Comparison of ENCODE assay signal across 9 mouse cellular contexts in genomic region chr5:29479198-29479593, GRCm38 (mm10). TPM values are rescaled to one million over a fixed set of nuclear protein-coding genes. Genes with fewer than 3 reads are reported as not detected.
A peak's percentile ranks its signal among the peaks of the same experiment; 100 is the strongest.
DNase-seq lines count a peak whose midpoint lies in the region; ATAC-seq lines count a peak whose summit lies in the region.
"Had no signal": no experiment of that assay in that cellular context is flagged by ENCODE, and none has a peak within 500 bp of the region (broad histone marks: within the 10 kb centered on the region; RNA-seq: fewer than 3 reads in every experiment).

No protein-coding gene starts in this region.

- H3K27me3 ChIP-seq in forebrain, embryonic 11.5 days (ENCODE audit: control insufficient read depth, insufficient read depth, low read length): peaks cover 98% of the 10 kb centered on the region
- peaks cover 99% of the 10 kb centered on the region for H3K27me3 ChIP-seq in forebrain, embryonic 15.5 days
- peaks cover 100% of the 10 kb centered on the region for H3K27me3 ChIP-seq in lung, embryonic 15.5 days
- peaks cover 53% of the 10 kb centered on the region for H3K27me3 ChIP-seq in stomach, embryonic 14.5 days (ENCODE audit: control insufficient read depth, insufficient read depth, low read length)

- no peak overlapping the region for H3K4me3 ChIP-seq in forebrain, embryonic 11.5 days (ENCODE audit: low read depth, low read length)
- no peak overlapping the region for H3K4me3 ChIP-seq in forebrain, embryonic 15.5 days
- peak overlapping the region; percentile 35; the same call in 1 of the 2 replicates for H3K4me3 ChIP-seq in lung, embryonic 15.5 days
- peak overlapping the region; percentile 49 for H3K4me3 ChIP-seq in stomach, embryonic 14.5 days (ENCODE audit: low read depth, low read length)

- no peak for ATAC-seq in forebrain, embryonic 11.5 days (replicated peaks; ENCODE audit: low FRiP score)
- no peak for ATAC-seq in forebrain, embryonic 15.5 days (replicated peaks)
- no peak for ATAC-seq in lung, embryonic 15.5 days (ENCODE audit: borderline replicate concordance, extremely low read depth, low FRiP score, low TSS enrichment)
- no peak; the same call in 1 of the 2 replicates for ATAC-seq in stomach, embryonic 14.5 days (ENCODE audit: insufficient number of reproducible peaks, insufficient read depth, low FRiP score, low read depth)

- intact Hi-C loops in heart, postnatal 10 days (cut with DNase I): loop anchor here (5.0 kb wide), 1 partner anchor 92 kb away; no protein-coding TSS in a partner anchor

- H3K4me2 ChIP-seq in forebrain, embryonic 11.5 days (ENCODE audit: low read depth, low read length, severe bottlenecking): no peak overlapping the region
- H3K4me2 ChIP-seq in forebrain, embryonic 15.5 days (replicated peaks): no peak overlapping the region
- H3K4me2 ChIP-seq in lung, embryonic 15.5 days: peak overlapping the region; percentile 57; the same call in 1 of the 2 replicates
- H3K4me2 ChIP-seq in stomach, embryonic 14.5 days (replicated peaks; ENCODE audit: low read depth, low read length): peak overlapping the region; percentile 53

- DNase-seq in forebrain, embryonic 11.5 days (ENCODE audit: low spot score): peak; percentile 69
- peak; percentile 66 for DNase-seq in ES-CJ7 (ENCODE audit: low read depth, low spot score)
- DNase-seq in heart, postnatal 10 days: peak; percentile 47 to 55
- DNase-seq in left cerebral cortex, adult 18-20 months (ENCODE audit: low spot score in 2 of 2): no peak
- no peak for DNase-seq in layer of hippocampus, postnatal 25 days (ENCODE audit: extremely low spot score in 1 of 2, low spot score in 1 of 2)

- H3K36me3 ChIP-seq in forebrain, embryonic 11.5 days (ENCODE audit: control insufficient read depth, insufficient read depth, low read length): no peaks in the 10 kb centered on the region
- no peaks in the 10 kb centered on the region for H3K36me3 ChIP-seq in forebrain, embryonic 15.5 days
- H3K36me3 ChIP-seq in lung, embryonic 15.5 days: no peaks in the 10 kb centered on the region
- no peaks in the 10 kb centered on the region for H3K36me3 ChIP-seq in stomach, embryonic 14.5 days (ENCODE audit: control insufficient read depth, insufficient read depth, low read length)

- no peak overlapping the region for H3K27ac ChIP-seq in forebrain, embryonic 11.5 days (ENCODE audit: low read depth, low read length)
- H3K27ac ChIP-seq in forebrain, embryonic 15.5 days (replicated peaks): no peak overlapping the region
- no peak overlapping the region for H3K27ac ChIP-seq in lung, embryonic 15.5 days
- H3K27ac ChIP-seq in stomach, embryonic 14.5 days (ENCODE audit: low read length): no peak overlapping the region

- WGBS in forebrain, embryonic 11.5 days: 0% methylated on average over 14 of the region's 14 CpGs
- WGBS in forebrain, embryonic 15.5 days: under 1% methylated on average over 14 of the region's 14 CpGs
- 2% methylated on average over 14 of the region's 14 CpGs for WGBS in lung, embryonic 15.5 days
- WGBS in stomach, embryonic 14.5 days: 1% methylated on average over 14 of the region's 14 CpGs

- H3K9me3 ChIP-seq in forebrain, embryonic 11.5 days (ENCODE audit: control insufficient read depth, low read length): no peaks in the 10 kb centered on the region
- H3K9me3 ChIP-seq in forebrain, embryonic 15.5 days: no peaks in the 10 kb centered on the region
- no peaks in the 10 kb centered on the region for H3K9me3 ChIP-seq in lung, embryonic 15.5 days
- H3K9me3 ChIP-seq in stomach, embryonic 14.5 days (ENCODE audit: control insufficient read depth, low read depth, low read length): no peaks in the 10 kb centered on the region

- H3K4me1 ChIP-seq in forebrain, embryonic 11.5 days (replicated peaks; ENCODE audit: control insufficient read depth, insufficient read depth, low read length): peaks cover 11% of the 10 kb centered on the region
- peaks cover 14% of the 10 kb centered on the region for H3K4me1 ChIP-seq in forebrain, embryonic 15.5 days
- peaks cover 19% of the 10 kb centered on the region for H3K4me1 ChIP-seq in lung, embryonic 15.5 days
- H3K4me1 ChIP-seq in stomach, embryonic 14.5 days (ENCODE audit: control insufficient read depth, insufficient read depth, low read length): no peaks in the 10 kb centered on the region; the same call in 1 of the 2 replicates

- H3K9ac ChIP-seq in forebrain, embryonic 11.5 days (ENCODE audit: low read length): no peak overlapping the region
- no peak overlapping the region for H3K9ac ChIP-seq in forebrain, embryonic 15.5 days (replicated peaks)
- no peak overlapping the region for H3K9ac ChIP-seq in lung, embryonic 15.5 days
- H3K9ac ChIP-seq in stomach, embryonic 14.5 days (replicated peaks; ENCODE audit: low read depth, low read length): no peak overlapping the region

RNA-seq across cellular contexts. Expression of gene Mnx1, which starts 0.9 kb away (rescaled TPM):
- not detected in 2 replicates for polyA plus RNA-seq in forebrain, embryonic 11.5 days (2014; fragmentation: Nextera tagmentation; extraction: Ambion mirVana)
- polyA plus RNA-seq in forebrain, embryonic 15.5 days (2015; fragmentation: Nextera tagmentation; extraction: Ambion mirVana): not detected in 2 replicates
- total RNA-seq in heart, postnatal 10 days (2021): not detected
- 0.08 TPM in 1 of 2 replicates, not detected in the other for polyA plus RNA-seq in lung, embryonic 15.5 days (2015; fragmentation: Nextera tagmentation; extraction: Ambion mirVana)
- polyA plus RNA-seq in stomach, embryonic 14.5 days (2014; fragmentation: Nextera tagmentation; extraction: Ambion mirVana): 3.0 and 4.8 TPM in 2 replicates
- total RNA-seq in left cerebral cortex, adult 18-20 months (2021): not detected
- total RNA-seq in layer of hippocampus, postnatal 25 days (2021): not detected
- total RNA-seq: neutrophil, adult 5-6 weeks had no signal

RNA-seq across cellular contexts. Expression of gene Nom1, which starts 44.7 kb away (rescaled TPM):
- 25.1 and 34.9 TPM in 2 replicates for polyA plus RNA-seq in forebrain, embryonic 11.5 days (2014; fragmentation: Nextera tagmentation; extraction: Ambion mirVana)
- 20.5 and 20.6 TPM in 2 replicates for polyA plus RNA-seq in forebrain, embryonic 15.5 days (2015; fragmentation: Nextera tagmentation; extraction: Ambion mirVana)
- total RNA-seq in heart, postnatal 10 days (2021): 10 to 100 TPM; 14.2 to 15.4 TPM
- 25.7 and 29.5 TPM in 2 replicates for polyA plus RNA-seq in lung, embryonic 15.5 days (2015; fragmentation: Nextera tagmentation; extraction: Ambion mirVana)
- polyA plus RNA-seq in stomach, embryonic 14.5 days (2014; fragmentation: Nextera tagmentation; extraction: Ambion mirVana): 19.0 and 23.4 TPM in 2 replicates
- total RNA-seq in left cerebral cortex, adult 18-20 months (2021): 10 to 100 TPM; 23.4 to 23.5 TPM
- 10 to 100 TPM; 19.9 to 28.3 TPM for total RNA-seq in layer of hippocampus, postnatal 25 days (2021)

Comparison
In these comparisons a context has a peak if more than half of its experiments do, and no peak if none do; other contexts are left out.
1. DNase-seq: peak in forebrain, embryonic 11.5 days (single experiment), ES-CJ7 (single experiment) and heart, postnatal 10 days (2 of 2); none in left cerebral cortex, adult 18-20 months (0 of 2) and layer of hippocampus, postnatal 25 days (0 of 2).
2. H3K4me2 ChIP-seq: peak in lung, embryonic 15.5 days (single experiment) and stomach, embryonic 14.5 days (single experiment); none in forebrain, embryonic 11.5 days (single experiment) and forebrain, embryonic 15.5 days (single experiment).
3. H3K4me3 ChIP-seq: peak in lung, embryonic 15.5 days (single experiment) and stomach, embryonic 14.5 days (single experiment); none in forebrain, embryonic 11.5 days (single experiment) and forebrain, embryonic 15.5 days (single experiment).